Mouse (Mus musculus) heart, postnatal 25 days (tissue): ENCODE measurements around the gene Magi1. TPM values are rescaled to one million over a fixed set of nuclear protein-coding genes. Genes with fewer than 3 reads are reported as not detected.
A peak's percentile ranks its signal among the peaks of the same experiment; 100 is the strongest.
"Not testable (repeated sequence)": the region's sequence is repeated elsewhere in the genome, so short reads cannot be mapped to it uniquely, and the experiment has no call there.

ENCODE experiments used
- DNase-seq: peaks from one replicate; pipeline ENCODE4 v3.0.0; 2022; ENCODE audit warnings: low spot score
- intact Hi-C: fragments of 180-260 bp; cut with DNase I; formaldehyde crosslinking; loops from one replicate; pipeline ENCODE4 v1.15.1; 2025
- total RNA-seq, 2 experiments: library from RNA; stranded (reverse); gene quantifications; 2 replicates each; pipeline ENCODE4 v1.2.3; 2021

The Magi1 gene
- total RNA-seq, 2 experiments from 2014 or later: 15.9 to 18.1 TPM

DNA sequence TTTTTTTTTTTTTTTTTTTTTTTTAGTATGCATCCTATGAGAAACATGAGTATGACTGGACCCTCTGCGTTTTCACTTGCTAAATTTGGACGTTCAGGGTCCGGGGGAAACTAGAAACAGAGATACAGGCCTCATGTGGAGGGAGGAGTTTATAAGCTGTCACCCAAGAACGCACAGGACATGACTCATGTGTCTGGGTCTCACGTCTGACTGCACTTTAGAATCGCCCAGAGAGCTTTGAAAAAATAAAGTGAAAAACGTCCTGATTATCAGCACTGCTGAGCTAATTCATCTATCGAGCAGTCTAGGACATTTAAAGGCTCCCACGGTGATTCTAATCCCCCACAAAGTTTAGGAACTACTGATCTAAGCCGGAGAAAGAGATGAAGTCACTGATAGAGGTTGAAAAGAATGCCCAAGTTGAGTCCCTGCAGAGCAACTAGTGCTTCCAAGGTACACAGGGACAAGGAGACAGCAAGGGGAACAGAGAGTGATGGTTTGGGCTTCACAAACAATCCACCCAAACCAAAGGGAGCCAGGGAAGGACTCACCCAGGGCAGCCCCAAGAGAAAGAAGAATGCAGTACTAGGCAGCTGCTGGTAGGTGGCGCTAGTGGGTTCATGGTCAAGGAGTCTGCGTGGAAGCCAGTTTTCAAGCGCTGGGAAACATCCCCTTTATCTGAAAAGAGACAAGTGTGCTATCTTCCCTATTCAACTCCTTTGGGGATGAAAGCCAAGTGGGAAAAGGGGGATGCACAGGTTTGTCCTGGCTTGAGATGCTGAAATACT is 626.3 kb downstream of the Magi1 start:
- peak; percentile 44 for DNase-seq
- intact Hi-C loops: loop anchor here (2.0 to 5.0 kb wide), 2 partner anchors 69 to 330 kb away; no protein-coding TSS in a partner anchor

DNA sequence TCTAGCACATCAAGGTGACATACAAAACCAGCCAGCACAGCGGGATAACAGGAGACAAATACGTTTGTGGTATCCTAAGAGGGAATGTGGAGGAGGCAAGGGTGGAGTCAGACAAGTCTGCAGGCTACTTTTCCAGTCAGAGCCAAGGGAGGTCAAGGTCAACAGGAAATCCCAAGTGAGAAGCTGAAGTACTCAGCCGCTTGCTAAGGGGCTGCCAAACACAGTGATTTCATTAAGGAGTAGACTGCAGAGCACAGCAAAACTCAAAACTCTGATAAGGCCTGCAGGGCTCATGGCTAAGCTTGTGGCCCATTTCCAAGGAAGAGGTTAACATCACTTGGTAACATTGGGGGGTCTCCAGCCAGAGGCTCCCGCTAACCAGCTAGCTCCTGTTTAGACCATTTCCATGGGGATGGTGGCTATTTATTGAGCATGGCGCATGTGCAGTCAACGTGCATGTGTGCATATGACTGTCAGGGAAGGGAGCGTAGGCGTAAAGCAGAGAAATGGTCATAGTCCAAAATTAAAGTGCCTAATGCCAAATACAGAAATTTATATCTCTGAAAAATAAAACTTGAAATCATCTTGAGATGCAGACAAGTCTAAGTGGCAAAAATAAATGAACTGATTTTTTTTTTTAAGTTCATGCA is 635.0 kb downstream of the Magi1 start:
- peak; percentile 48 for DNase-seq
- intact Hi-C loops: no loop called here

DNA sequence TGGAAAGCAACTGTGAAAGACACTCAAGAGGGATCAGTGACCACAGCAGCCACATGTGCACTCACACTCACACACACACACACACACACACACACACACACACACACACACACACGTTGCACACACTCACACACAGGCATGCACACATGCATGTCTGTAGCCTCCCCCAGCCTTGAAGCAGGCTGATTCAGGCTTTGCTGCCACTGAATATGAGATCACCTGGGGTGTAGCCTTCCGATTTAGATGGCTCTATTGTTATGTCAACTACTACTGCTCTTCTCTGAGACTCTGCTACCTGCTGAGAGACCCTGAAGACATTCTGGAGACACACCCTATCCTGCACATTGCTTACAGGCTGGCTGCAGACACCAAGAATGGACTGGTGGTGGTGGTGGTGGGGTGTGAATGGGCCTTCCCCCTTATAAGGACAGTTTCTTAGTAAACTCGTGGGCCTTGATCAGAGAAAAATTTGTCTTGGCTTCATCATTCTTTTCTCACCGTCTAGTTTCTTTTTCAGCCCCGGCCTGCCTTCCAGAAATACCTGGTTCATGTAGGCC is 653.9 kb downstream of the Magi1 start:
- DNase-seq, intact Hi-C loops: not testable (repeated sequence)

DNA sequence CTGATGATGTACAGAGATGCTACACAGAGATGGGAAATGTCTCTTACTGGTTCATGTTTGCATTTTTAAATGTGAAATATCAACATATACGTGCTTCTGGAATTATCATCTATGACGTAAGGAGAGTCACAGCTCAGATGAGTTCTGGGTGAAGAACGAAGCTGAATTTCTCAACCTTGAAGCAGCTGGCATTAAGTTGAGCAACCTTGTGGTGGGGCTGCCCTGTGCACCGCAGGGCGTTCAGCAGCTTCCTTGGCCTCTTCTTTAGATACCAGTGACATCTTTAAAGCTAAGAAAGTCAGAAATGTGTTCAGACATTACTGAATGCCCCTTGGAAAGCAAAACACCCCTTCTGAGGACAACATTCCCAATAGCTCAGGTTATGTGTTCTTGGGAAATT is 656.5 kb downstream of the Magi1 start:
- intact Hi-C loops: no loop called here
- DNase-seq: no peak

Other genes starting within 250 kb of the Magi1 start
- gene Slc25a26, start 216.4 kb upstream of the Magi1 start, total RNA-seq: 10 to 100 TPM; 15.9 to 18.2 TPM